Mouse (Mus musculus) heart, embryonic 11.5 days (tissue): ENCODE data around the gene Il20ra. TPM values are rescaled to one million over a fixed set of nuclear protein-coding genes. Genes with fewer than 3 reads are reported as not detected.
A peak's percentile ranks its signal among the peaks of the same experiment; 100 is the strongest.
"Not testable (repeated sequence)": the region's sequence is repeated elsewhere in the genome, so short reads cannot be mapped to it uniquely, and the experiment has no call there.

Source experiments
- ATAC-seq: fragments of 200-750 bp; cut with Nextera tagmentation; replicated peaks from 2 replicates; pipeline ENCODE4 v1.8.0; 2017; ENCODE audit warnings: moderate library complexity; ENCODE audit not compliant: insufficient number of reproducible peaks, low FRiP score, low TSS enrichment
- H3K27ac ChIP-seq: fragments of 300-500 bp; sonication (generic); 2 replicates; pipeline ENCODE4 v1.5.1; 2014; ENCODE audit warnings: mild to moderate bottlenecking, low read depth, low read length
- H3K27me3 ChIP-seq: fragments of 300-500 bp; sonication (generic); 2 replicates; pipeline ENCODE4 v1.6.1; 2014; ENCODE audit warnings: mild to moderate bottlenecking, low read length, mixed read lengths; ENCODE audit not compliant: control insufficient read depth, insufficient read depth
- H3K36me3 ChIP-seq: fragments of 300-500 bp; sonication (generic); 2 replicates; pipeline ENCODE4 v1.6.1; 2014; ENCODE audit warnings: mild to moderate bottlenecking, low read length, moderate library complexity, mixed read lengths; ENCODE audit not compliant: control insufficient read depth, insufficient read depth
- H3K4me1 ChIP-seq: fragments of 300-500 bp; sonication (generic); 2 replicates; pipeline ENCODE4 v1.6.1; 2014; ENCODE audit warnings: low read length; ENCODE audit not compliant: control insufficient read depth, insufficient read depth
- H3K4me2 ChIP-seq: fragments of 300-500 bp; sonication (generic); 2 replicates; pipeline ENCODE4 v1.6.1; 2014; ENCODE audit warnings: mild to moderate bottlenecking, moderate library complexity
- H3K4me3 ChIP-seq: fragments of 300-500 bp; sonication (generic); 2 replicates; pipeline ENCODE4 v1.5.1; 2014; ENCODE audit warnings: low read depth, low read length
- H3K9ac ChIP-seq: fragments of 300-500 bp; sonication (generic); 2 replicates; pipeline ENCODE4 v1.6.1; 2014; ENCODE audit warnings: mild to moderate bottlenecking, low read depth, low read length, moderate library complexity
- H3K9me3 ChIP-seq: fragments of 300-500 bp; sonication (generic); replicated peaks from 2 replicates; pipeline ENCODE4 v1.6.1; 2016; ENCODE audit warnings: low read length; ENCODE audit not compliant: control insufficient read depth
- WGBS: fragments of 180-500 bp; shearing (Covaris S2); extraction: QIAGEN DNeasy Blood & Tissue Kit; methylation state at CpG from one replicate; pipeline ENCODE4 v1.1.7; 2014; ENCODE audit not compliant: insufficient replicate concordance; 5-methylcytosine and 5-hydroxymethylcytosine counted together
- polyA plus RNA-seq: library from polyadenylated mRNA; unstranded; fragments of >200 nt; fragmentation: Nextera tagmentation; extraction: Ambion mirVana; gene quantifications from 2 replicates; pipeline ENCODE4 v1.2.1, GENCODE M21; 2014

Il20ra gene
- polyA plus RNA-seq, 1 experiment from 2014 or later = 0.11 TPM

- ATAC-seq = no peak
- H3K27me3 ChIP-seq = peaks cover 6% of the 10 kb centered on the region
- H3K4me2 ChIP-seq = no peak overlapping the region
- H3K9me3 ChIP-seq = no peaks in the 10 kb centered on the region
- no peak overlapping the region for H3K9ac ChIP-seq
- no peaks in the 10 kb centered on the region for H3K4me1 ChIP-seq
- 65% methylated on average over 3 of the region's 3 CpGs for WGBS
- no peaks in the 10 kb centered on the region for H3K36me3 ChIP-seq
- H3K27ac ChIP-seq = no peak overlapping the region
- H3K4me3 ChIP-seq = no peak overlapping the region
Observed at GRCm38 (mm10) chr10:19722320-19722719, 9.9 kb downstream of the Il20ra start.

- Histone ChIP-seq H3K9me3 (no peaks in the 10 kb centered on the region), H3K4me1 (no peaks in the 10 kb centered on the region), H3K4me2 (no peak overlapping the region), H3K4me3 (no peak overlapping the region), H3K27ac (no peak overlapping the region), H3K9ac (no peak overlapping the region), H3K36me3 (no peaks in the 10 kb centered on the region), H3K27me3 (peaks cover 3% of the 10 kb centered on the region; the same call in 1 of the 2 replicates)
- ATAC-seq = no peak
- 83% methylated on average over 11 of the region's 11 CpGs for WGBS
Observed at GRCm38 (mm10) chr10:19724158-19724832, 11.9 kb downstream of the Il20ra start.

GRCm38 (mm10) chr10:19738442-19738841 lies 26.1 kb downstream of the Il20ra start:
- H3K4me1 ChIP-seq, H3K9ac ChIP-seq, H3K36me3 ChIP-seq, ATAC-seq, H3K27me3 ChIP-seq, H3K27ac ChIP-seq, H3K4me3 ChIP-seq, H3K4me2 ChIP-seq, H3K9me3 ChIP-seq: not testable (repeated sequence)
- 80% methylated on average over 2 of the region's 2 CpGs for WGBS

GRCm38 (mm10) chr10:19745662-19746061 lies 33.3 kb downstream of the Il20ra start:
- ATAC-seq = no peak
- Histone ChIP-seq H3K4me2 (no peak overlapping the region), H3K9ac (no peak overlapping the region), H3K27me3 (no peaks in the 10 kb centered on the region), H3K4me3 (no peak overlapping the region), H3K27ac (no peak overlapping the region), H3K36me3 (no peaks in the 10 kb centered on the region), H3K4me1 (no peaks in the 10 kb centered on the region), H3K9me3 (no peaks in the 10 kb centered on the region)
- WGBS = 40% methylated on average over 1 of the region's 1 CpGs

- Histone ChIP-seq H3K27me3 (no peaks in the 10 kb centered on the region), H3K4me1 (no peaks in the 10 kb centered on the region), H3K27ac (no peak overlapping the region), H3K9ac (no peak overlapping the region), H3K4me3 (no peak overlapping the region), H3K9me3 (no peaks in the 10 kb centered on the region), H3K4me2 (no peak overlapping the region), H3K36me3 (no peaks in the 10 kb centered on the region)
- WGBS = 70% methylated on average over 1 of the region's 1 CpGs
- ATAC-seq = no peak
Observed at GRCm38 (mm10) chr10:19746156-19746555, 33.8 kb downstream of the Il20ra start.

- Histone ChIP-seq H3K27ac (no peak overlapping the region), H3K9ac (no peak overlapping the region), H3K9me3 (no peaks in the 10 kb centered on the region), H3K4me1 (no peaks in the 10 kb centered on the region), H3K36me3 (no peaks in the 10 kb centered on the region), H3K4me2 (no peak overlapping the region), H3K27me3 (no peaks in the 10 kb centered on the region), H3K4me3 (no peak overlapping the region)
- no peak for ATAC-seq
- WGBS = 73% methylated on average over 4 of the region's 4 CpGs
Observed at GRCm38 (mm10) chr10:19747661-19748060, 35.3 kb downstream of the Il20ra start.

- ATAC-seq = no peak
- no peaks in the 10 kb centered on the region for H3K27me3 ChIP-seq
- 86% methylated on average over 2 of the region's 2 CpGs for WGBS
- H3K4me1 ChIP-seq = no peaks in the 10 kb centered on the region
- H3K9me3 ChIP-seq = no peaks in the 10 kb centered on the region
- no peak overlapping the region for H3K9ac ChIP-seq
- no peak overlapping the region for H3K27ac ChIP-seq
- no peak overlapping the region for H3K4me2 ChIP-seq
- no peaks in the 10 kb centered on the region for H3K36me3 ChIP-seq
- no peak overlapping the region for H3K4me3 ChIP-seq
Observed at GRCm38 (mm10) chr10:19765459-19765858, 53.1 kb downstream of the Il20ra start.

- no peak overlapping the region for H3K4me3 ChIP-seq
- 70% methylated on average over 12 of the region's 12 CpGs for WGBS
- H3K27ac ChIP-seq = no peak overlapping the region
Observed at GRCm38 (mm10) chr10:19779092-19779491, 66.7 kb downstream of the Il20ra start.

GRCm38 (mm10) chr10:19781365-19781764 lies 69.0 kb downstream of the Il20ra start:
- no peaks in the 10 kb centered on the region for H3K36me3 ChIP-seq
- H3K4me3 ChIP-seq = no peak overlapping the region
- ATAC-seq = no peak
- H3K9me3 ChIP-seq = no peaks in the 10 kb centered on the region
- H3K27ac ChIP-seq = no peak overlapping the region
- 79% methylated on average over 5 of the region's 5 CpGs for WGBS
- H3K4me1 ChIP-seq = no peaks in the 10 kb centered on the region
- H3K27me3 ChIP-seq = no peaks in the 10 kb centered on the region
- no peak overlapping the region for H3K9ac ChIP-seq
- no peak overlapping the region for H3K4me2 ChIP-seq

More at GRCm38 (mm10) chr10:19779092-19779491, 66.7 kb downstream of the Il20ra start:
- Histone ChIP-seq H3K4me1 (no peaks in the 10 kb centered on the region), H3K27me3 (no peaks in the 10 kb centered on the region), H3K4me2 (peak overlapping the region; percentile 37), H3K36me3 (no peaks in the 10 kb centered on the region), H3K9me3 (no peaks in the 10 kb centered on the region), H3K9ac (no peak overlapping the region)
- ATAC-seq = no peak
